Mouse (Mus musculus) ES-Bruce4 (cell line): ENCODE measurements around the gene Gm20431. TPM values are rescaled to one million over a fixed set of nuclear protein-coding genes. Genes with fewer than 3 reads are reported as not detected.
A peak's percentile ranks its signal among the peaks of the same experiment; 100 is the strongest.

ENCODE experiments used
- H3K27ac ChIP-seq: 2 replicates; pipeline ENCODE4 v1.5.1; 2012; ENCODE audit warnings: low read length, inconsistent platforms; ENCODE audit not compliant: insufficient read depth
- H3K27me3 ChIP-seq: 2 replicates; pipeline ENCODE4 v1.6.1; 2012; ENCODE audit warnings: mild to moderate bottlenecking, low read length, inconsistent platforms; ENCODE audit not compliant: control insufficient read depth, poor library complexity, insufficient read depth, severe bottlenecking
- H3K36me3 ChIP-seq: 2 replicates; pipeline ENCODE4 v1.6.1; 2012; ENCODE audit warnings: inconsistent platforms, mild to moderate bottlenecking, low read length, moderate library complexity; ENCODE audit not compliant: control insufficient read depth, poor library complexity, insufficient read depth, severe bottlenecking
- H3K4me1 ChIP-seq: one replicate; pipeline ENCODE4 v1.8.1; 2011; ENCODE audit warnings: low read length; ENCODE audit not compliant: control insufficient read depth, insufficient read depth
- H3K4me3 ChIP-seq: 2 replicates; pipeline ENCODE4 v1.5.1; 2011; ENCODE audit warnings: low read depth, mild to moderate bottlenecking, low read length
- H3K9ac ChIP-seq: 2 replicates; pipeline ENCODE4 v1.6.1; 2012; ENCODE audit warnings: low read depth, mild to moderate bottlenecking, inconsistent platforms; ENCODE audit not compliant: poor library complexity, severe bottlenecking
- H3K9me3 ChIP-seq: replicated peaks from 2 replicates; pipeline ENCODE4 v1.6.1; 2012; ENCODE audit warnings: mild to moderate bottlenecking, low read length, inconsistent platforms; ENCODE audit not compliant: control insufficient read depth, poor library complexity, insufficient read depth, severe bottlenecking
- CTCF ChIP-seq: IDR thresholded peaks from one replicate; pipeline ENCODE4 v1.8.1; 2011; ENCODE audit warnings: low read depth, low read length
- EP300 ChIP-seq: IDR thresholded peaks from 2 replicates; pipeline ENCODE4 v1.6.1; 2011; ENCODE audit warnings: low read depth, low read length; ENCODE audit not compliant: insufficient read depth
- POLR2A ChIP-seq: IDR thresholded peaks from one replicate; pipeline ENCODE4 v1.8.1; 2011; ENCODE audit warnings: low read length; ENCODE audit not compliant: insufficient read depth
- polyA plus RNA-seq: library from polyadenylated mRNA; stranded (reverse); fragments of >200 nt; gene quantifications from 2 replicates; pipeline ENCODE4 v1.2.4, GENCODE M21; 2011; ENCODE audit warnings: low read depth; ENCODE audit not compliant: missing spikeins, insufficient read depth, insufficient read length

Gene Gm20431
- polyA plus RNA-seq, 1 experiment = 7.0 TPM

- no peaks in the 10 kb centered on the region for H3K36me3 ChIP-seq
- no peaks in the 10 kb centered on the region for H3K4me1 ChIP-seq
- no peak overlapping the region for H3K4me3 ChIP-seq
- H3K9me3 ChIP-seq = no peaks in the 10 kb centered on the region
- TF ChIP-seq CTCF (peak; percentile 47), EP300 (no peak)
- no peak overlapping the region for H3K27ac ChIP-seq
- H3K9ac ChIP-seq = no peak overlapping the region
- H3K27me3 ChIP-seq = no peaks in the 10 kb centered on the region
Observed at GRCm38 (mm10) chr2:167680657-167681056, 19.4 kb upstream of the Gm20431 start.

- Histone ChIP-seq H3K27me3 (no peaks in the 10 kb centered on the region), H3K27ac (no peak overlapping the region), H3K36me3 (no peaks in the 10 kb centered on the region), H3K4me1 (no peaks in the 10 kb centered on the region), H3K9me3 (no peaks in the 10 kb centered on the region), H3K9ac (no peak overlapping the region), H3K4me3 (no peak overlapping the region)
- no peak for TF ChIP-seq POLR2A
- no peak for TF ChIP-seq EP300
- peak; percentile 95 for TF ChIP-seq CTCF
Observed at GRCm38 (mm10) chr2:167679902-167680430, 18.7 kb upstream of the Gm20431 start.

- Histone ChIP-seq H3K4me1 (no peaks in the 10 kb centered on the region), H3K4me3 (no peak overlapping the region), H3K27me3 (no peaks in the 10 kb centered on the region), H3K36me3 (no peaks in the 10 kb centered on the region), H3K27ac (no peak overlapping the region), H3K9ac (no peak overlapping the region), H3K9me3 (no peaks in the 10 kb centered on the region)
- TF ChIP-seq POLR2A (no peak), EP300 (no peak), CTCF (peak; percentile 75)
Observed at GRCm38 (mm10) chr2:167678600-167678999, 17.3 kb upstream of the Gm20431 start.

- Histone ChIP-seq H3K36me3 (no peaks in the 10 kb centered on the region), H3K9me3 (no peaks in the 10 kb centered on the region), H3K4me3 (no peak overlapping the region), H3K27ac (no peak overlapping the region), H3K9ac (no peak overlapping the region), H3K27me3 (no peaks in the 10 kb centered on the region), H3K4me1 (peaks cover 3% of the 10 kb centered on the region)
- TF ChIP-seq EP300 (no peak), CTCF (peak; percentile 85), POLR2A (no peak)
Observed at GRCm38 (mm10) chr2:167675120-167675909, 14.0 kb upstream of the Gm20431 start.

GRCm38 (mm10) chr2:167672212-167672685, 11.0 kb upstream of the Gm20431 start:
- no peak overlapping the region for H3K9ac ChIP-seq
- no peak overlapping the region for H3K27ac ChIP-seq
- H3K27me3 ChIP-seq = no peaks in the 10 kb centered on the region
- no peaks in the 10 kb centered on the region for H3K36me3 ChIP-seq
- peaks cover 3% of the 10 kb centered on the region for H3K4me1 ChIP-seq
- no peaks in the 10 kb centered on the region for H3K9me3 ChIP-seq
- H3K4me3 ChIP-seq = no peak overlapping the region
- TF ChIP-seq CTCF (no peak), EP300 (no peak), POLR2A (no peak)

GRCm38 (mm10) chr2:167671101-167671633, 9.9 kb upstream of the Gm20431 start:
- Histone ChIP-seq H3K36me3 (no peaks in the 10 kb centered on the region), H3K4me1 (peaks cover 3% of the 10 kb centered on the region), H3K27ac (no peak overlapping the region), H3K9ac (no peak overlapping the region), H3K9me3 (no peaks in the 10 kb centered on the region), H3K27me3 (no peaks in the 10 kb centered on the region), H3K4me3 (no peak overlapping the region)
- TF ChIP-seq CTCF (no peak), POLR2A (no peak), EP300 (no peak)
